Mouse (Mus musculus) kidney, adult 2 months (tissue): ENCODE results near the gene Tmprss15. TPM values are rescaled to one million over a fixed set of nuclear protein-coding genes. Genes with fewer than 3 reads are reported as not detected.

Experiments used
- DNase-seq: peaks from one replicate; pipeline ENCODE4 v3.0.0; 2021
- H3K27ac ChIP-seq: fragments of 200-500 bp; 2 replicates; pipeline ENCODE4 v1.5.1; 2012; ENCODE audit warnings: low read depth, low read length, control low read depth, inconsistent platforms; ENCODE audit not compliant: insufficient read depth
- H3K27me3 ChIP-seq: fragments of 200-500 bp; replicated peaks from 2 replicates; pipeline ENCODE4 v1.6.1; 2012; ENCODE audit warnings: mild to moderate bottlenecking, moderate library complexity, low read length, inconsistent platforms; ENCODE audit not compliant: control insufficient read depth, insufficient read depth
- H3K36me3 ChIP-seq: fragments of 200-500 bp; 2 replicates; pipeline ENCODE4 v1.6.1; 2012; ENCODE audit warnings: mild to moderate bottlenecking, moderate library complexity, low read length, inconsistent platforms; ENCODE audit not compliant: control insufficient read depth, insufficient read depth
- H3K4me1 ChIP-seq: fragments of 200-500 bp; 2 replicates; pipeline ENCODE4 v1.6.1; 2011; ENCODE audit warnings: low read length; ENCODE audit not compliant: control insufficient read depth, insufficient read depth
- H3K4me3 ChIP-seq: fragments of 200-500 bp; 2 replicates; pipeline ENCODE4 v1.5.1; 2011; ENCODE audit warnings: mild to moderate bottlenecking, low read depth, low read length, control low read depth; ENCODE audit not compliant: insufficient read depth
- CTCF ChIP-seq: fragments of 200-500 bp; conservative IDR thresholded peaks from 2 replicates; pipeline ENCODE4 v1.5.1; 2011; ENCODE audit warnings: low read depth, mild to moderate bottlenecking, control low read depth, low read length, moderate library complexity, mixed read lengths; ENCODE audit not compliant: insufficient read depth, insufficient read length
- POLR2A ChIP-seq: fragments of 200-500 bp; IDR thresholded peaks from one replicate; pipeline ENCODE4 v1.6.1; 2011; ENCODE audit warnings: low read depth, low read length, control low read depth
- WGBS: fragments of 180-500 bp; shearing (Covaris S2); methylation state at CpG from one replicate; pipeline ENCODE4 v1.1.7; 2018; 5-methylcytosine and 5-hydroxymethylcytosine counted together
- polyA plus RNA-seq: library from polyadenylated mRNA; depleted of rRNA; stranded (reverse); fragments of >200 nt; gene quantifications from 2 replicates; pipeline ENCODE4 v1.2.3, GENCODE M21; 2012; rRNA removed

Tmprss15 gene
- not detected in 2 replicates for polyA plus RNA-seq

- Histone ChIP-seq H3K4me1 (no peaks in the 10 kb centered on the region), H3K27me3 (no peaks in the 10 kb centered on the region), H3K27ac (no peak within 1 kb of the TSS), H3K4me3 (no peak within 1 kb of the TSS), H3K36me3 (no peaks in the 10 kb centered on the region)
- no peak for DNase-seq
- no peak for TF ChIP-seq CTCF
- TF ChIP-seq POLR2A, result no peak
- 80% methylated on average over 4 of the region's 4 CpGs for whole genome bisulfite sequencing
Observed at GRCm38 (mm10) chr16:79090997-79091396, at the start of gene Tmprss15. Gene Tmprss15 (minus strand): TSS chr16:79091097.

- no peak overlapping the region for H3K27ac ChIP-seq
- H3K27me3 ChIP-seq, result no peaks in the 10 kb centered on the region
- TF ChIP-seq CTCF, result no peak
- TF ChIP-seq POLR2A, result no peak
- H3K4me1 ChIP-seq, result no peaks in the 10 kb centered on the region
- DNase-seq, result no peak
- WGBS, result 87% methylated on average over 1 of the region's 1 CpGs
- no peaks in the 10 kb centered on the region for H3K36me3 ChIP-seq
- no peak overlapping the region for H3K4me3 ChIP-seq
Observed at GRCm38 (mm10) chr16:79114879-79115278, 24.0 kb upstream of the Tmprss15 start.

- TF ChIP-seq POLR2A (no peak), CTCF (no peak)
- no peaks in the 10 kb centered on the region for H3K36me3 ChIP-seq
- no peak for DNase-seq
- H3K27ac ChIP-seq, result no peak overlapping the region
- no peaks in the 10 kb centered on the region for H3K4me1 ChIP-seq
- H3K27me3 ChIP-seq, result no peaks in the 10 kb centered on the region
- H3K4me3 ChIP-seq, result no peak overlapping the region
- WGBS, result 35% methylated on average over 1 of the region's 1 CpGs
Observed at GRCm38 (mm10) chr16:79109516-79109915, 18.6 kb upstream of the Tmprss15 start.

- DNase-seq, result no peak
- WGBS, result 64% methylated on average over 5 of the region's 5 CpGs
- H3K4me3 ChIP-seq, result no peak overlapping the region
- H3K27ac ChIP-seq, result no peak overlapping the region
- no peak for TF ChIP-seq POLR2A
- no peak for TF ChIP-seq CTCF
- H3K27me3 ChIP-seq, result no peaks in the 10 kb centered on the region
- H3K36me3 ChIP-seq, result no peaks in the 10 kb centered on the region
- no peaks in the 10 kb centered on the region for H3K4me1 ChIP-seq
Observed at GRCm38 (mm10) chr16:79108969-79109368, 18.1 kb upstream of the Tmprss15 start.

GRCm38 (mm10) chr16:79100325-79100724, 9.4 kb upstream of the Tmprss15 start:
- no peaks in the 10 kb centered on the region for H3K4me1 ChIP-seq
- H3K36me3 ChIP-seq, result no peaks in the 10 kb centered on the region
- no peaks in the 10 kb centered on the region for H3K27me3 ChIP-seq
- WGBS, result 86% methylated on average over 2 of the region's 2 CpGs
- DNase-seq, result no peak
- TF ChIP-seq CTCF (no peak), POLR2A (no peak)
- H3K4me3 ChIP-seq, result no peak overlapping the region
- H3K27ac ChIP-seq, result no peak overlapping the region

- Histone ChIP-seq H3K4me1 (no peaks in the 10 kb centered on the region), H3K36me3 (no peaks in the 10 kb centered on the region), H3K27ac (no peak overlapping the region), H3K27me3 (no peaks in the 10 kb centered on the region), H3K4me3 (no peak overlapping the region)
- TF ChIP-seq CTCF (no peak), POLR2A (no peak)
- 91% methylated on average over 2 of the region's 2 CpGs for WGBS
- no peak for DNase-seq
Observed at GRCm38 (mm10) chr16:79098321-79098720, 7.4 kb upstream of the Tmprss15 start.

GRCm38 (mm10) chr16:79086550-79086949, 4.3 kb downstream of the Tmprss15 start:
- 85% methylated on average over 6 of the region's 6 CpGs for WGBS
- H3K4me1 ChIP-seq, result no peaks in the 10 kb centered on the region
- no peak overlapping the region for H3K4me3 ChIP-seq
- TF ChIP-seq CTCF, result no peak
- TF ChIP-seq POLR2A, result no peak
- H3K27me3 ChIP-seq, result no peaks in the 10 kb centered on the region
- no peak for DNase-seq
- H3K27ac ChIP-seq, result no peak overlapping the region
- H3K36me3 ChIP-seq, result no peaks in the 10 kb centered on the region
